Mouse (Mus musculus) brain, embryonic 18.5 days (tissue): ENCODE measurements around the gene Fam174b.

Experiments used
- DNase-seq: peaks from one replicate; pipeline ENCODE4 v3.0.0-alpha.2; 2012; ENCODE audit warnings: low read depth, low spot score

The Fam174b gene

DNA sequence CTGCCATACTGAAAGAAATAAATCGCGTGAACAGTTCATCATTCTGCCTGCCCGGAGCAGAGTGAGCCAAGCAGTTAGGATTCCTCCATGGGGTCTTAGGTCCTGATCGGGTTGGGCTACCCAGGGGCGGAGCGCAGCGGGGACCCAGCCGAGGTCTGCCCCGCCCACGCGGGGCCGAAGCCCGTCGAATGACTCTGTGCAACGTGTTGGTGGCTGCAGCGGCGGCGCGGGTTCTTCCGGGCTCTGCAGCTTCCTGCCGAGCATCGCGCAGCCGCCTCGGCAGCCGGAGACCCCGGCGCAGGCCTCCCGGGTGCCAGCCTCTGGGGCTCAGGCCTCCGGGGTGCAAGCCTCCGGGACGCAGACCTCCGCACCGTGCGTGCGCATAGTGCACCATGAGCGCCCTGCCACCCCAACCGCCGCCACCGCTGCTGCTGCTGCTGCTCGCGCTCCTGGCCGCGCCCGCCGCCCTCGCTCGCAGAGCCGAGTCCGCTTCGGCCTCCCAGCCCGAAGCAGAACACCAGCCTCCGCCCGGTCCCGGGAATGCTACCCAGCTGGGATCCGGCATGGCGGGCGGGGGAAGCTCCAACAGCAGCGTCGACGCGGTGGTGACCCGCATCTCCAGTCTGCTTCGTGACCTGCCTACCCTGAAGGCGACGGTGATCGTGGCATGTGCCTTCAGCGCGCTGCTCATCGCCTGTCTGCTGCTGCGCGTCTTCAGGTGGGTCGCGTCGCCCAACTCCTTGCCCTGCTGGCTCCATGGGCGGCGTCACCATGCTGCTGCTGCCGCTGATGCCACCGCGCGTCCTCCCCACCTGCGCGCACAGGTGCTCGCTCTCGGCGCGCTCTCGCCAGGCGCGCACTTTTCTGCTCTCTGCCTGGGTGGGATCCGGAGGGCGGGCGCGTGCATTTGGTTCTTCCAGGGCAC, at the start of gene Fam174b:
TSS of gene Fam174b (plus strand) at position 192 of the 925 bp plus-strand sequence.
- DNase-seq = peak; percentile 55

- DNase-seq = no peak
Measured at GRCm38 (mm10) chr7:73697092-73697491, 43.0 kb upstream of the Fam174b start.

GRCm38 (mm10) chr7:73704305-73704704, 35.8 kb upstream of the Fam174b start:
- no peak for DNase-seq

GRCm38 (mm10) chr7:73713506-73713905, 26.6 kb upstream of the Fam174b start:
- no peak for DNase-seq

DNA sequence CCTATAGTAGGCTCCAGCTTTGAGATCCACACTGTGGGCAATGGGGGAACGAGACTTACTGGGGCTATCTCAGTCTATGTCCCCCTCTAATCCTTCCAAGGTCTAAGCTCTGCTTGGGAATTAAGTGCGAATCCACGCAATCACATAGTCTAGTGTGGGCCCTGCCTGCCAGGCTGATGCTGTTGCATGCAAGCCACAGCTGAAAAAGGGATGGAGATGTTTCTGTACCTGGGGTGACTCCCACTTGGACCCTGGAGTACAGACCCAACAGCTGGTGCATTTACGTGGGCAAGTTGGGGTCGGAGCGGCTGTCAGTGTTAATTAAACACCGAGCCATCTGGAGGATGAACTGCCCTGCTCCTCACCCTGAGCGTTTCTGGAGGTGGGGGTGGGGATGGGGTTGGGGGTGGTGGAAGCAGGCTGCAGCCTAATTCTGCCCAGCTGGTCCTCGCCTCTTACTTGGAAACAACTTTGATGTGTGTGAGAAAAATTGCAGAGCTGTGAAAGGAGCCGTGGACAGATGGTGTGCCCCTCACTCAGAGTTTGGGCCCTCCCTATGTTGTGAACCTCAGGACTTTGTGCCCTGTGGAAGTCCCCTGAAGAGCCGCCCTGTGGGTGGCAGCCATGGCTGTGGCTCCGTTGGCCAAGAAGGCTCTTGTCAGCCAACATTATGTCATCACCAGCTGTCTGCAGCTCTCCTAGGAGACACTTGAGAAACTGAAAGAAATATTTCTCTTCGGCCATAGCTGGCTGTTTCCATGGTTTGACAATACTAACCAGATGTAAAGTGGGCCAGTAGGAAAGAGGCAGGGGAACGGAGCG, 24.0 kb upstream of the Fam174b start:
- no peak for DNase-seq

GRCm38 (mm10) chr7:73716841-73717240, 23.3 kb upstream of the Fam174b start:
- no peak for DNase-seq

DNA sequence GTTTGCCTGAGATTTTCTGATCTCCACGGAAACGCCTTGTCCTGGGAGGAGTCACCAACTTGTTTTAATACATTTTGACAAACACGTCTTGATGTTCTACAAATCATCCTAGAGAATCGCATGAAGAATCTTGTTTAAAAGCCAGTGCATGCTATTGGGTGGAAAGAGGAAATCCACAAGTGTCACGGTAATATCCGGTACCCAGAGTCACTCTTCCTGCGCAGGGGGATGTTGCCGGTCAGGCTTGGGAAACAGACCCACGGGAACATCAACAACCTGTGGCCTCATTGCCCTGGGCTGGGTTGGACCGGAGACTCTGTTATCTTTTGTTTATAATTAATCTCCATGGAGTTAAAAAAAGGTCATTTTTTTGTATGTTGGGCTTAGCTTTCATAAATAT, 22.1 kb upstream of the Fam174b start:
- DNase-seq = no peak

- DNase-seq = no peak
Measured at GRCm38 (mm10) chr7:73718497-73719007, 21.6 kb upstream of the Fam174b start.

- no peak for DNase-seq
Measured at GRCm38 (mm10) chr7:73721046-73721445, 19.1 kb upstream of the Fam174b start.

DNA sequence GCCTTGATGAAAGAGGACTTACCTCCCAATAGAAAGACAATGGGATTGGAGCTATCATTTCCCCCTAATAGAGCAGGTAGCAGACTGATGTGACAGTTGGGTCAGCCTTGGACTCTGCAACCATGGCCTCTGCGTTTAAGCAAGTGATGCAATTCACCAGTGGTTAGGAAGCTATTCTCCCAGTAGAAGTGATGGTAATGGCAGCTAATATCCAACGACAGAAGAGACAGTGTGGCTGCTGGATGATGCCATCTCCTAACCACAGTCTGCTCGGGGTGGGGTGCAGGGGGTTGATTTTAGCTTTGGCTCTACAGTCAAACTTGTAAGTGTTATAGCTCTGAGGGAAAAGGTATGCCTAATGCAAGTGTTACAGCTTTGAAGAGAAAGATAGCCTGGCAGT, 18.3 kb upstream of the Fam174b start:
- DNase-seq = no peak

DNA sequence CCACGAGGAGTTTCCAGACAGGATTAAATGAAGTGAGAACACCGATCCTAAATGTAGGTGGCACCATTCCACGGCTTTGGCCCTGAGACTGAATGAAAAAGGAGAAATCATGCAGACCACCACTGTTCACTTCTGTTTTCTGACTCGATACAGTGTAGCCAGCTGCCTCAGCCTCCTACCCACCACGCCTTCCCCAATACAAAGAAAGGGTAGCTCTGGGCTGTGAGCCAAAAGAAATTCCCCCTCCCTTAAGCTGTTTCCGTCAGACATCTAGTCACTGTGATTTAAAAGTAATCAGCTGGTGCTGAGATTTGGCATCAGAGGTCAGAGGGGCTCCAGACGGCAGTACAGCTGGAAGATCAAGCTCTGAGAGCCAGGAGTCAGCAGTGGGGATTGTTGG, 10.2 kb upstream of the Fam174b start:
- DNase-seq = no peak

- DNase-seq = no peak
Measured at GRCm38 (mm10) chr7:73730430-73731022, 9.6 kb upstream of the Fam174b start.

DNA sequence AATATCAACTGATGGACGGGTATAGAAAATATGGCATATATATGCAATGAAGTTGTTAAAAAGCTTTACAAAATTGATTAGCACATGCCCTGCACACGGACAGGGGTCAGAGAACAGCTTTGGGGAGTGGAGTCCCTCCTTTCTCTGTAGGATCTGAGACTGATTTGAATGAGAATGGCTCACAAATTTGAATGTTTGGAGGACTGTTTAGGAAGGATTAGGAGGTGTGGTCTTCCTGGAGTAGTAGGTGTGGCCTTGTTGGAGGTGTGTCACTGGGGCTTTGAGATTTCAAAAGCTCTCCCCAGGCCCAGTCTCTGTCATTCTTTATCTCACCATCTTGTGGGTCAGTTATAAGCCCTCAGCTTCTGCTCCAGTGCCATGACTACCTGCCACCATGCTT, 4.1 kb upstream of the Fam174b start:
- no peak for DNase-seq

DNA sequence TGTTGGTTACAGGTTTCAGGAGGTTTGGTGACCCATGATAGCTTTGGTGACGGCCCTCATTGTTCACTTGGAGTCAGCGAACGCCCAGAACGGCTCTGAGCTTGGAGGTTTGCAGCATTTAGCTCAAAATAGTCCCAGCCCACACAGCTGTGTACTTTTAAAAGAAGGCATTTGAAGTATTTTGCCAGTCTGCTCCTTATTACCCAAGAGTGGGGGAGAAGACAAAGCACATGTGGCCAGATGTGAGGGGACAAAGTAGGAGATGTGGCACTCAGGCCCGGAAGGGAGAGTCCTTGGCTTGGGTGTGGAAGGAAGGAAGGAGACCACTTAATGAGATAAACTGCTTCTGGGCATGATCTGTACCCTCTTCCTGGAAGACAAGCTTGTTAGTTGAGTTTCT, 1.3 kb downstream of the Fam174b start:
- DNase-seq = no peak

- DNase-seq = no peak
Measured at GRCm38 (mm10) chr7:73741841-73742240, 1.7 kb downstream of the Fam174b start.

DNA sequence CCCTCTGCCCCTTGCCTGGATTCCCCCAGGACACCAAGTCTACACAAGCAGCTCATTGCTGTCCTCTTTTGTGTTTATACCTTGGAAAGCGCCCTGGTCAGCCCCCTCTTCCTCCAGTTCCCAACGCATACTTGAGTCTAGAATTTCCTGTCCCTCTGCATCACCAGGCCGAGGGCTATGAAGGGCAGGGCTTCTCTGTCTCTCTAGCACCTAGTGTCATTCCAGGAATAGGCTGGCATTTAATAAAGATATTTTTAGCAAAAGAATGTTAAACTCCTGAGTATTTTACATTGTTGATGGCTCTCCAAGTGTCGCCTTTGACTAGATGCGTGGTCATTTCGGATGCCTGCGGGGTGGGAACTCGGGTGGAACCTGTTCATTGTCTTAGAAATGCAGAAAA, 3.0 kb downstream of the Fam174b start:
- no peak for DNase-seq

- no peak for DNase-seq
Measured at GRCm38 (mm10) chr7:73743831-73744370, 3.8 kb downstream of the Fam174b start.

DNA sequence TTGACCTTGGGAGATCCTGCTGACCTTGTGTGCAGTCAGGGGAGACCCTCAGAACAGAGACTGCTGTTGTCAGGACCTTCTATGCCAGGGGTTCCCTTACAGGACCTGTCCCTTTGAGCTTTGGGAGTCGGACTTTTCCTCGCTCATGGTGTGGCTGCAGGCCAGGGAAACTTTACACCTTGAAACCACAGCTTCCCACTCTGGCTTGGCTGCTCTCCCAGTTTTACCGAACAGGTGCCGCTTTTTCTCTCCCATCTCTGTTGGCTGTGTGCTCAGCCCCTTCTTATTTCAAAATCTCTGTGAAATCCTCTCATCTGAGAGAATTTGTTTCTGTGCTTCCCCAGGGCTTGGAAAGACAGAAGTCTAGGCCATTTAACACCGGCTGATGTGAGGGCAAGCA, 5.8 kb downstream of the Fam174b start:
- DNase-seq = no peak

DNA sequence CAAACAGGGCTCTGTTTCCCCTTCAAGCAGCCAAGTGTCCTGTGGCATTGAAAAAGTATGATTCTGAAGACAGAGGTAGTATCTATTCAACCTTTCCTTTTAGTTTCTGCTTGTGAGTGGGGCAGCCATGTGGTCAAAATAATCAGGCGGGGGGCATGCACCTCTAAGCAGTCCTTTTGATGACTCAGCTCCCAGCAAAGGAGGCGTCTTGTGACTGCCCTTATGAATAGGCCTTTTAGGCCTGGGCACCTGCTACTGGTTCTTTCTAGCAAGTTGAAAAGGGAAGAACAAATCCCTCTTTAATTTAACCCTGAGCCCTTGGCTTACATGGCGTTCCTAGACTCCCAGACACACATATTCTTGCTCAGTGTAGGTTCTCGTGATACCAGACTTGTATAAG, 6.7 kb downstream of the Fam174b start:
- DNase-seq = no peak

DNA sequence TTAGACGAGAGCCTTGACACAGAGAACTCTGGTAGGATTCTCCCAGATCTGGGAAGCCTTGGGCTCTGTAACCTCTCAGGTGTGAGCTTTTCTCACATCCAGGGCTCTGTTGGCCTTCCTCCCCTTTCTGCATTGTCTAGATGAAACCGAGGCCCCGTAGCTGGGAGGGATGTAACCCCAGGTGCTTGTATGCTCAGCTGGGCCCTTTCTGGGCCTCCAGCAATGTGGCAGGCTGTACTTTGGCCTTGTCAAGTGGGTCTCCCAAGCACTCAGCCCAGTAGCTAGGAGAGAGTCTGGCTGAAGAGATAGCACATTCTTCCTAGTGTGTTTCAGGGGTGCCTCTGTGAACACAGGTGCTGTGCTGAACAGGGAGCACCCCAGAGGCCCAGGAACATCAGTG, 7.4 kb downstream of the Fam174b start:
- no peak for DNase-seq

DNA sequence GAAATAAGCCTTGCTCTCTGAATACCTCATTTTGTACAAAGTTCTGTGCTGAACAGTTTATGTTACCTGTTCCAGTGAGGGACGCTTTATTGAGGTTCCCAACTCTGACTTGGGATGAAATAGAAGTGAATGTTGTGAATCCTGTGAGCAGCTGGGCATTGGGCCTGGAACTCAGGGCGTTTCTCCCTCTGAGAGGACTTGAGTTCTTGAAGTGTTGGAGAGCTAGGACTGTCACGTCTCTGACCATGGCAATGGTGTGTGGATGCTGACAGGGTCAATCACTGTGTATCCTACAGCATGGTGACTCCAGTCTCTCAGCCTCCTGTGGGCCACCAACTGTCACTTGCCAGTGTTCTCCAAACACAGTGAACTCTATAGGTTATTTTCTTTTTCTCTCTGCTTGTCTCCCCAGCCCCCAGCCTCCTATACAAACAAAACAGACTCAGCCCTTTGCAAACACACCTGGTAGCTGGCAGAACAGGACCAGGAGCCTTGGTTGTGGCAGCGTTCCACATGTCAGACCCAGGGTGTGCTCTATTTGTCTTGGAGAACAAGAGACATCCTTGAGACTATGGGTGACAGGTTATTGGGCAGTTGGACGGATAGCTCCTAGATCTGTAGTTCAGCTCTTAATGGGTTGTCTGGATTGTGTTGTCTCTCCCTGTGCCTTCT, 8.5 kb downstream of the Fam174b start:
- DNase-seq = no peak
